Mouse (Mus musculus) T-cell, adult 2 months (primary cell): ENCODE results near the gene Frmd5.

Source experiments
- DNase-seq: peaks from one replicate; pipeline ENCODE4 v3.0.0; 2022; ENCODE audit warnings: low spot score

Gene Frmd5

GRCm38 (mm10) chr2:121620582-121621261, 186.2 kb downstream of the Frmd5 start:
- no peak for DNase-seq

- DNase-seq = no peak
These were observed 191.7 kb downstream of the Frmd5 start for GRCm38 (mm10) chr2:121615199-121615559.

- no peak for DNase-seq
These were observed 192.2 kb downstream of the Frmd5 start for GRCm38 (mm10) chr2:121614483-121615198.

GRCm38 (mm10) chr2:121612112-121612511, 194.8 kb downstream of the Frmd5 start:
- DNase-seq = no peak

GRCm38 (mm10) chr2:121610008-121610884, 196.6 kb downstream of the Frmd5 start:
- DNase-seq = no peak

- DNase-seq = no peak
These were observed 197.7 kb downstream of the Frmd5 start for GRCm38 (mm10) chr2:121609141-121609724.

- no peak for DNase-seq
These were observed 204.5 kb downstream of the Frmd5 start for GRCm38 (mm10) chr2:121602397-121602796.

GRCm38 (mm10) chr2:121601543-121601942, 205.3 kb downstream of the Frmd5 start:
- no peak for DNase-seq

GRCm38 (mm10) chr2:121600736-121601135, 206.2 kb downstream of the Frmd5 start:
- DNase-seq = no peak

GRCm38 (mm10) chr2:121598249-121598648, 208.6 kb downstream of the Frmd5 start:
- no peak for DNase-seq

GRCm38 (mm10) chr2:121596621-121597020, 210.3 kb downstream of the Frmd5 start:
- DNase-seq = no peak

GRCm38 (mm10) chr2:121594660-121595291, 212.1 kb downstream of the Frmd5 start:
- no peak for DNase-seq

GRCm38 (mm10) chr2:121594131-121594530, 212.8 kb downstream of the Frmd5 start:
- DNase-seq = no peak

GRCm38 (mm10) chr2:121588309-121588694, 218.6 kb downstream of the Frmd5 start:
- DNase-seq = no peak

- DNase-seq = no peak
These were observed 219.2 kb downstream of the Frmd5 start for GRCm38 (mm10) chr2:121587523-121588308.

- no peak for DNase-seq
These were observed 222.2 kb downstream of the Frmd5 start for GRCm38 (mm10) chr2:121584705-121585104.

- no peak for DNase-seq
These were observed 223.3 kb downstream of the Frmd5 start for GRCm38 (mm10) chr2:121583468-121584116.

- no peak for DNase-seq
These were observed 224.0 kb downstream of the Frmd5 start for GRCm38 (mm10) chr2:121582809-121583376.

- DNase-seq = no peak
These were observed 231.1 kb downstream of the Frmd5 start for GRCm38 (mm10) chr2:121575741-121576201.

GRCm38 (mm10) chr2:121574066-121574630, 232.7 kb downstream of the Frmd5 start:
- DNase-seq = no peak
